Mouse (Mus musculus) gastrocnemius, postnatal 25 days (tissue): ENCODE data around the gene Rhox2h. TPM values are rescaled to one million over a fixed set of nuclear protein-coding genes. Genes with fewer than 3 reads are reported as not detected.
"Not testable (repeated sequence)": the region's sequence is repeated elsewhere in the genome, so short reads cannot be mapped to it uniquely, and the experiment has no call there.

Experiments
- DNase-seq: peaks from one replicate; pipeline ENCODE4 v3.0.0; 2022
- long read RNA-seq, 2 experiments: library from polyadenylated mRNA; stranded (forward); transcript quantifications; one replicate each; pipeline ENCODE4 v2.0.0; 2021
- total RNA-seq, 2 experiments: library from RNA; stranded (reverse); gene quantifications; 1 replicate in 1 of 2; 2 replicates in 1 of 2; pipeline ENCODE4 v1.2.3; 2021

Rhox2h gene
- total RNA-seq, result not detected
- long read RNA-seq, experiment 1, result 0 reads
- long read RNA-seq, experiment 2, result 0 reads

GRCm38 (mm10) chrX:37673177-37673576 lies at the start of gene Rhox2h:
Rhox2h (minus strand) TSS chrX:37673277.
- not testable (repeated sequence) for DNase-seq

- DNase-seq, result no peak
These were observed 28.8 kb upstream of the Rhox2h start for GRCm38 (mm10) chrX:37701821-37702387.

- no peak for DNase-seq
These were observed 19.2 kb upstream of the Rhox2h start for GRCm38 (mm10) chrX:37692261-37692660.

- no peak for DNase-seq
These were observed 10.1 kb upstream of the Rhox2h start for GRCm38 (mm10) chrX:37683031-37683715.

GRCm38 (mm10) chrX:37668664-37669063 lies 4.4 kb downstream of the Rhox2h start, which contains the start of gene Rhox3h:
Rhox3h (minus strand) TSS chrX:37668764.
- not testable (repeated sequence) for DNase-seq

- not testable (repeated sequence) for DNase-seq
These were observed 21.9 kb downstream of the Rhox2h start, which contains the start of gene Rhox4g for GRCm38 (mm10) chrX:37651227-37651626. Rhox4g (minus strand) TSS chrX:37651327.

GRCm38 (mm10) chrX:37643370-37643769 lies 29.7 kb downstream of the Rhox2h start, which contains the start of gene Rhox2g:
Rhox2g (minus strand) TSS chrX:37643470.
- DNase-seq, result not testable (repeated sequence)

- DNase-seq, result not testable (repeated sequence)
These were observed 44.6 kb downstream of the Rhox2h start, which contains the start of gene Rhox3g for GRCm38 (mm10) chrX:37628512-37628911. Rhox3g (minus strand) TSS chrX:37628612.

Other genes starting within 250 kb of the Rhox2h start
- gene Rhox4b, start 240.8 kb downstream of the Rhox2h start, total RNA-seq, result not detected
- gene Rhox2c, start 219.6 kb downstream of the Rhox2h start, total RNA-seq, result not detected
- gene Rhox3c, start 214.7 kb downstream of the Rhox2h start, total RNA-seq, result not detected
- gene Rhox4c, start 192.9 kb downstream of the Rhox2h start, total RNA-seq, result not detected
- gene Rhox2d, start 179.8 kb downstream of the Rhox2h start, total RNA-seq, result not detected
- not detected for gene Rhox4d, start 158.9 kb downstream of the Rhox2h start, total RNA-seq
- not detected for gene Rhox2e, start 142.8 kb downstream of the Rhox2h start, total RNA-seq
- not detected for gene Rhox3e, start 131.3 kb downstream of the Rhox2h start, total RNA-seq
- gene Rhox4e, start 115.9 kb downstream of the Rhox2h start, total RNA-seq, result not detected
- gene Rhox2f, start 101.9 kb downstream of the Rhox2h start, total RNA-seq, result not detected
- not detected for gene Rhox3f, start 92.3 kb downstream of the Rhox2h start, total RNA-seq
- gene Rhox4f, start 65.6 kb downstream of the Rhox2h start, total RNA-seq, result not detected
- not detected for gene Rhox3g, start 44.7 kb downstream of the Rhox2h start, total RNA-seq
- not detected for gene Rhox2g, start 29.8 kb downstream of the Rhox2h start, total RNA-seq
- not detected for gene Rhox4g, start 21.9 kb downstream of the Rhox2h start, total RNA-seq
- not detected for gene Rhox3h, start 4.5 kb downstream of the Rhox2h start, total RNA-seq
- gene Rhox5, start 131.6 kb upstream of the Rhox2h start, total RNA-seq, result not detected
- gene Rhox6, start 153.6 kb upstream of the Rhox2h start, total RNA-seq, result not detected
- gene Rhox7a, start 158.4 kb upstream of the Rhox2h start, total RNA-seq, result not detected
- gene Rhox8, start 205.7 kb upstream of the Rhox2h start, total RNA-seq, result not detected
- not detected for gene Rhox7b, start 224.0 kb upstream of the Rhox2h start, total RNA-seq
- not detected for gene Rhox9, start 228.5 kb upstream of the Rhox2h start, total RNA-seq